Mouse (Mus musculus) left cerebral cortex, adult 18-20 months (tissue): ENCODE measurements around the gene Ppp1r18. TPM values are rescaled to one million over a fixed set of nuclear protein-coding genes. Genes with fewer than 3 reads are reported as not detected.

Experiments
- microRNA-seq, 2 experiments: library from miRNA; unstranded; fragments of <30 nt; microRNA quantifications; one replicate each; pipeline ENCODE4 v1.2.0; 2021
- total RNA-seq, 2 experiments: library from RNA; stranded (reverse); gene quantifications; 2 replicates each; pipeline ENCODE4 v1.2.3; 2021

Ppp1r18 gene
- total RNA-seq, 2 experiments from 2014 or later: 8.9 to 9.1 TPM

Small RNA genes within 50 kb of the gene (microRNA-seq; reads per million reads assigned to microRNA genes)
- gene Gm28033 (0 to 0.42 reads per million in 2 experiments), gene Mir1894 (0 reads per million in 2 experiments)

Other genes starting within 250 kb of the Ppp1r18 start
- gene Gm9573, start 239.0 kb upstream of the Ppp1r18 start, total RNA-seq: not detected
- gene Mucl3, start 221.9 kb upstream of the Ppp1r18 start, total RNA-seq: not detected
- gene Vars2, start 198.0 kb upstream of the Ppp1r18 start, total RNA-seq: 10 to 100 TPM; 34.3 to 35.1 TPM
- gene Gtf2h4, start 191.9 kb upstream of the Ppp1r18 start, total RNA-seq: 10 to 100 TPM; 26.7 to 37.5 TPM
- 10 to 100 TPM; 49.0 to 51.5 TPM for gene Ddr1, start 161.0 kb upstream of the Ppp1r18 start, total RNA-seq
- gene Ier3, start 43.9 kb upstream of the Ppp1r18 start, total RNA-seq: 10 to 100 TPM; 16.0 to 21.3 TPM
- gene Flot1, start 42.4 kb upstream of the Ppp1r18 start, total RNA-seq: 100 to 1,000 TPM; 127 to 158 TPM
- gene Tubb5, start 27.3 kb upstream of the Ppp1r18 start, total RNA-seq: 100 to 1,000 TPM; 442 to 465 TPM
- 10 to 100 TPM; 17.6 to 17.7 TPM for gene Mdc1, start 24.1 kb upstream of the Ppp1r18 start, total RNA-seq
- 1 to 10 TPM; 2.0 to 2.6 TPM for gene Nrm, start 4.3 kb upstream of the Ppp1r18 start, total RNA-seq
- 10 to 100 TPM; 30.6 to 32.3 TPM for gene Dhx16, start 14.2 kb downstream of the Ppp1r18 start, total RNA-seq
- 10 to 100 TPM; 56.4 to 57.5 TPM for gene 2310061I04Rik, start 31.8 kb downstream of the Ppp1r18 start, total RNA-seq
- gene Atat1, start 44.5 kb downstream of the Ppp1r18 start, total RNA-seq: 10 to 100 TPM; 53.6 to 56.3 TPM
- 10 to 100 TPM; 39.9 to 41.3 TPM for gene Mrps18b, start 50.8 kb downstream of the Ppp1r18 start, total RNA-seq
- gene Ppp1r10, start 50.8 kb downstream of the Ppp1r18 start, total RNA-seq: 10 to 100 TPM; 62.9 to 63.7 TPM
- 10 to 100 TPM; 69.4 to 71.6 TPM for gene Abcf1, start 104.2 kb downstream of the Ppp1r18 start, total RNA-seq
- 100 to 1,000 TPM; 195 to 197 TPM for gene Gnl1, start 114.3 kb downstream of the Ppp1r18 start, total RNA-seq
- 10 to 100 TPM; 36.6 to 37.5 TPM for gene Prr3, start 114.6 kb downstream of the Ppp1r18 start, total RNA-seq
- gene H2-T24, start 155.0 kb downstream of the Ppp1r18 start, total RNA-seq: 1 to 10 TPM; 1.5 to 2.2 TPM
- 10 to 100 TPM; 15.6 to 19.9 TPM for gene H2-T23, start 167.3 kb downstream of the Ppp1r18 start, total RNA-seq
- gene H2-T22, start 177.2 kb downstream of the Ppp1r18 start, total RNA-seq: 10 to 100 TPM; 18.5 to 20.8 TPM
- not detected for gene Gm6034, start 177.4 kb downstream of the Ppp1r18 start, total RNA-seq
- 1 to 10 TPM; 1.4 TPM for gene Gm11127, start 192.8 kb downstream of the Ppp1r18 start, total RNA-seq